Mouse (Mus musculus): Measurements from ENCODE around the gene Odf2l.

GRCm38 (mm10) chr3:145080904-145081303, 37.5 kb upstream of the Odf2l start:
- TF ChIP-seq CTCF (IDR thresholded peaks at IDR 0.05; ENCODE audit: low read depth) (no peak), EP300 (optimal IDR thresholded peaks at IDR 0.05) (no peak)
